Comparison of ENCODE assay signal across 7 mouse cellular contexts in genomic region chrX:109013686-109014085, GRCm38 (mm10). TPM values are rescaled to one million over a fixed set of nuclear protein-coding genes. Genes with fewer than 3 reads are reported as not detected.
DNase-seq lines count a peak whose midpoint lies in the region; ATAC-seq and TF ChIP-seq lines count a peak whose summit lies in the region.

No protein-coding gene starts in this region.

- 15% methylated on average over 17 of the region's 17 CpGs for WGBS in hindbrain, embryonic 10.5 days
- 10% methylated on average over 15 of the region's 17 CpGs for WGBS in lung, postnatal 0 days

- no peak for TF ChIP-seq POLR2A in bone marrow macrophage, adult 2 months (IDR thresholded peaks at IDR 0.05; ENCODE audit: borderline replicate concordance, low read depth, low read length)

- H3K36me3 ChIP-seq in G1E (replicated peaks), result no peaks in the 10 kb centered on the region
- no peaks in the 10 kb centered on the region for H3K36me3 ChIP-seq in erythroblast, embryonic 14.5 days (ENCODE audit: control insufficient read depth)
- H3K36me3 ChIP-seq in hindbrain, embryonic 10.5 days, result no peaks in the 10 kb centered on the region
- no peaks in the 10 kb centered on the region for H3K36me3 ChIP-seq in lung, postnatal 0 days (ENCODE audit: insufficient read depth, low read length)

- peak overlapping the region; percentile 55 for H3K4me2 ChIP-seq in lung, postnatal 0 days (replicated peaks; ENCODE audit: low read depth, low read length)

- DNase-seq in G1E (ENCODE audit: low spot score), result no peak
- no peak for DNase-seq in hindbrain, embryonic 10.5 days (ENCODE audit: low spot score)
- DNase-seq in layer of hippocampus, adult 2 months (ENCODE audit: low spot score in 2 of 2), result peak in 1 of 2 experiments; percentile 11
- peak; percentile 58 for DNase-seq in lung, postnatal 0 days (ENCODE audit: low spot score)
- peak; percentile 9 for DNase-seq in skeletal muscle tissue, adult 2 months (ENCODE audit: low read depth, low spot score)

- TF ChIP-seq EP300 in lung, postnatal 0 days (IDR thresholded peaks at IDR 0.05), result no peak

- peak; percentile 37; the same call in 1 of the 2 replicates for ATAC-seq in G1E (ENCODE audit: extremely low read depth, insufficient number of reproducible peaks, low FRiP score, poor library complexity, severe bottlenecking)
- peak; percentile 69 for ATAC-seq in lung, postnatal 0 days

- H3K9ac ChIP-seq in lung, postnatal 0 days (replicated peaks; ENCODE audit: low read depth), result peak overlapping the region; percentile 39; the same call in 1 of the 2 replicates

- peak overlapping the region; percentile 68 for H3K4me3 ChIP-seq in G1E (ENCODE audit: low read depth, low read length)
- H3K4me3 ChIP-seq in bone marrow macrophage, adult 2 months (ENCODE audit: insufficient read depth, low read length), result peak overlapping the region; percentile 66
- H3K4me3 ChIP-seq in erythroblast, embryonic 14.5 days (replicated peaks), result peak overlapping the region; percentile 74
- peak overlapping the region; percentile 54 for H3K4me3 ChIP-seq in hindbrain, embryonic 10.5 days
- H3K4me3 ChIP-seq in layer of hippocampus, adult 2 months, result peak overlapping the region; percentile 70
- H3K4me3 ChIP-seq in lung, postnatal 0 days (ENCODE audit: low read depth, low read length), result peak overlapping the region; percentile 52

- no peaks in the 10 kb centered on the region; the same call in 1 of the 2 replicates for H3K4me1 ChIP-seq in G1E (ENCODE audit: insufficient read depth, low read depth, low read length)
- H3K4me1 ChIP-seq in bone marrow macrophage, adult 2 months (ENCODE audit: control insufficient read depth, insufficient read depth, low read length), result no peaks in the 10 kb centered on the region
- H3K4me1 ChIP-seq in erythroblast, embryonic 14.5 days (ENCODE audit: control insufficient read depth), result peaks cover 5% of the 10 kb centered on the region
- no peaks in the 10 kb centered on the region for H3K4me1 ChIP-seq in hindbrain, embryonic 10.5 days (replicated peaks)
- no peaks in the 10 kb centered on the region for H3K4me1 ChIP-seq in lung, postnatal 0 days (ENCODE audit: insufficient read depth, low read depth, low read length)

- H3K9me3 ChIP-seq in G1E (replicated peaks), result no peaks in the 10 kb centered on the region
- H3K9me3 ChIP-seq in erythroblast, embryonic 14.5 days (ENCODE audit: control insufficient read depth, low read length), result peaks cover 3% of the 10 kb centered on the region; the same call in 1 of the 2 replicates
- H3K9me3 ChIP-seq in hindbrain, embryonic 10.5 days, result no peaks in the 10 kb centered on the region
- H3K9me3 ChIP-seq in lung, postnatal 0 days (ENCODE audit: low read length), result no peaks in the 10 kb centered on the region

- no peaks in the 10 kb centered on the region for H3K27me3 ChIP-seq in G1E (ENCODE audit: insufficient read depth, low read length)
- no peaks in the 10 kb centered on the region for H3K27me3 ChIP-seq in erythroblast, embryonic 14.5 days (ENCODE audit: control insufficient read depth)
- no peaks in the 10 kb centered on the region for H3K27me3 ChIP-seq in hindbrain, embryonic 10.5 days (ENCODE audit: insufficient read depth, poor library complexity, severe bottlenecking)
- H3K27me3 ChIP-seq in lung, postnatal 0 days (replicated peaks; ENCODE audit: insufficient read depth, low read length), result no peaks in the 10 kb centered on the region

- peak overlapping the region; percentile 15 for H3K27ac ChIP-seq in bone marrow macrophage, adult 2 months (ENCODE audit: insufficient read depth, low read depth, low read length)
- H3K27ac ChIP-seq in hindbrain, embryonic 10.5 days, result peak overlapping the region; percentile 82
- peak overlapping the region; percentile 75 for H3K27ac ChIP-seq in layer of hippocampus, adult 2 months
- H3K27ac ChIP-seq in lung, postnatal 0 days (ENCODE audit: low read length), result peak overlapping the region; percentile 43; the same call in 1 of the 2 replicates

- TF ChIP-seq CTCF in G1E (IDR thresholded peaks at IDR 0.05; ENCODE audit: low read depth, low read length), result no peak
- no peak for TF ChIP-seq CTCF in bone marrow macrophage, adult 2 months (IDR thresholded peaks at IDR 0.05; ENCODE audit: low read depth, low read length)
- peak; percentile 36 for TF ChIP-seq CTCF in layer of hippocampus, adult 2 months (conservative IDR thresholded peaks at IDR 0.05)
- peak; percentile 56 for TF ChIP-seq CTCF in lung, postnatal 0 days (IDR thresholded peaks at IDR 0.05)

RNA-seq across cellular contexts. Expression of gene Hmgn5, which starts 0.5 kb away (rescaled TPM):
- total RNA-seq in G1E (2014; fragmentation: Nextera tagmentation), result 79.4 and 86.2 TPM in 2 replicates
- 9.0 and 14.0 TPM in 2 replicates for total RNA-seq in G1E (2017)
- polyA plus RNA-seq in G1E (2012), result 9.6 and 17.6 TPM in 2 replicates
- 17.6 and 17.8 TPM in 2 replicates for polyA plus RNA-seq in bone marrow macrophage, adult 2 months (2012; ENCODE audit: insufficient read depth, insufficient read length, missing spikeins)
- polyA plus RNA-seq in erythroblast, embryonic 14.5 days (2012), result 1.3 and 1.9 TPM in 2 replicates
- 13.0 and 23.2 TPM in 2 replicates for polyA plus RNA-seq in hindbrain, embryonic 10.5 days (2016; fragmentation: Nextera tagmentation; extraction: Ambion mirVana)
- 10 to 100 TPM in 1 of 2 experiments, 1 to 10 TPM in 1; 9.1 to 10.4 TPM for total RNA-seq in layer of hippocampus, adult 2 months (2021)
- polyA plus RNA-seq in lung, postnatal 0 days (2015; fragmentation: Nextera tagmentation; extraction: Ambion mirVana), result 16.9 and 17.6 TPM in 2 replicates

Comparison
In these comparisons a context has a peak if more than half of its experiments do, and no peak if none do; other contexts are left out.
1. DNase-seq: peak in lung, postnatal 0 days (single experiment) and skeletal muscle tissue, adult 2 months (single experiment); none in G1E (single experiment) and hindbrain, embryonic 10.5 days (single experiment).
2. CTCF ChIP-seq: peak in layer of hippocampus, adult 2 months (single experiment) and lung, postnatal 0 days (single experiment); none in G1E (single experiment) and bone marrow macrophage, adult 2 months (single experiment).
3. H3K27ac ChIP-seq: peak in every context shown above with its lines; median percentile 82 in hindbrain, embryonic 10.5 days; 75 in layer of hippocampus, adult 2 months; 43 in lung, postnatal 0 days; 15 in bone marrow macrophage, adult 2 months.
4. Peak in every context shown above with its lines, with median percentiles within 50 percentile points of each other: H3K4me3 ChIP-seq.